Mouse (Mus musculus): ENCODE measurements at regions not wholly inside any gene's neighbourhood (a gene's known extent, or its start where the extent isn't known, plus 50 kb on each side); places are given as distances from the start of the nearest gene placed in this dataset.

DNA sequence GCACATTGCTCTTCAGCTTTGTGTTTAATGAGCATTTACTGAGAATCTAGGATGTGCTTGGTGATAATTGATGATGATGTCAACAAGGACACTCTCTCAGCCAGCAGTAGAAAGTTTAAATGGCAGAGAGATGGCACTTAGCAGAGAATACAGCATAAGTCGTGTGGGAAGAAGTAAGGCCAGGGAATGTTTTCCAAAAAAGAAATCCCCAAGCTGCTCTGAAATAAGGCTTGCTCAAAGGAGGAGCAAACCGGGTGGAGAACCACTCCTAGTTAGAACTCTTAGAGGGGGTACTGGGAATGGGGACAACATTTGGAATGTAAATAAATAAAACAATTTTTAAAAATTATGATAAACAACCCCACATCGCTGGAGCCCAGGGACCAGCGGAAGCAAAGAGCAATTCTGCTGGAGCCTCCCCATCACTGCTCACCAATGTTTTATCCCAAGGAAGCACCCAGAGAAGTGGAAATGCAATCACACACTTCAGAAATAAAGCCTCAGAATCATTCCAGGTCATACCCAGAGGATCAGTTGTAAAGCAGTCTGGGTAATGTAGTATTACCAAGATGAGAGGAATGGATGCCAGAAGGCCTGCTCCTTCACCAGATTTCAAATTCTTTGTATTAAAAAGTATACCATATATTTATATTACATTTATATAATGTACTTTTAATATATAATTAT is 622.3 kb upstream of the Intu start:
- no peaks in the 10 kb centered on the region for H3K27me3 ChIP-seq (ENCODE audit: insufficient read depth, low read length)
- WGBS, result 87% methylated on average over 4 of the region's 4 CpGs
- H3K27ac ChIP-seq (ENCODE audit: low read length), result no peak overlapping the region
- no peaks in the 10 kb centered on the region for H3K4me1 ChIP-seq (ENCODE audit: insufficient read depth, low read length)
- no peak for ATAC-seq (ENCODE audit: low FRiP score, low TSS enrichment)
- no peaks in the 10 kb centered on the region for H3K36me3 ChIP-seq (ENCODE audit: insufficient read depth, low read length)
- H3K9ac ChIP-seq (replicated peaks; ENCODE audit: low read length), result no peak overlapping the region
- no peak overlapping the region for H3K4me3 ChIP-seq (ENCODE audit: low read length)
- no peak overlapping the region for H3K4me2 ChIP-seq (replicated peaks; ENCODE audit: low read depth, low read length)
- no peaks in the 10 kb centered on the region for H3K9me3 ChIP-seq (ENCODE audit: low read length)

GRCm38 (mm10) chr3:39909642-39910041 is 621.4 kb upstream of the Intu start:
- 81% methylated on average over 1 of the region's 1 CpGs for WGBS

GRCm38 (mm10) chr3:39918601-39919000 is 612.5 kb upstream of the Intu start:
- Histone ChIP-seq H3K4me3 (ENCODE audit: low read length) (no peak overlapping the region), H3K27ac (ENCODE audit: low read length) (no peak overlapping the region), H3K4me2 (replicated peaks; ENCODE audit: low read depth, low read length) (no peak overlapping the region), H3K9ac (replicated peaks; ENCODE audit: low read length) (no peak overlapping the region), H3K4me1 (ENCODE audit: insufficient read depth, low read length) (no peaks in the 10 kb centered on the region), H3K9me3 (ENCODE audit: low read length) (no peaks in the 10 kb centered on the region), H3K27me3 (ENCODE audit: insufficient read depth, low read length) (no peaks in the 10 kb centered on the region), H3K36me3 (ENCODE audit: insufficient read depth, low read length) (no peaks in the 10 kb centered on the region)
- 95% methylated on average over 2 of the region's 2 CpGs for WGBS
- no peak for ATAC-seq (ENCODE audit: low FRiP score, low TSS enrichment)

More at GRCm38 (mm10) chr3:39909642-39910041, 621.4 kb upstream of the Intu start:
- no peak overlapping the region for H3K4me2 ChIP-seq (replicated peaks; ENCODE audit: low read depth, low read length)
- no peak overlapping the region for H3K9ac ChIP-seq (replicated peaks; ENCODE audit: low read length)
- H3K27me3 ChIP-seq (ENCODE audit: insufficient read depth, low read length), result no peaks in the 10 kb centered on the region
- no peak overlapping the region for H3K4me3 ChIP-seq (ENCODE audit: low read length)
- H3K4me1 ChIP-seq (ENCODE audit: insufficient read depth, low read length), result no peaks in the 10 kb centered on the region
- ATAC-seq (ENCODE audit: low FRiP score, low TSS enrichment), result no peak
- H3K9me3 ChIP-seq (ENCODE audit: low read length), result no peaks in the 10 kb centered on the region
- H3K36me3 ChIP-seq (ENCODE audit: insufficient read depth, low read length), result no peaks in the 10 kb centered on the region
- H3K27ac ChIP-seq (ENCODE audit: low read length), result no peak overlapping the region

GRCm38 (mm10) chr3:39925436-39925835 is 605.6 kb upstream of the Intu start:
- H3K4me1 ChIP-seq (ENCODE audit: insufficient read depth, low read length), result no peaks in the 10 kb centered on the region
- no peaks in the 10 kb centered on the region for H3K27me3 ChIP-seq (ENCODE audit: insufficient read depth, low read length)
- H3K36me3 ChIP-seq (ENCODE audit: insufficient read depth, low read length), result no peaks in the 10 kb centered on the region
- H3K9me3 ChIP-seq (ENCODE audit: low read length), result no peaks in the 10 kb centered on the region; the same call in 1 of the 2 replicates
- no peak overlapping the region for H3K4me2 ChIP-seq (replicated peaks; ENCODE audit: low read depth, low read length)
- ATAC-seq (ENCODE audit: low FRiP score, low TSS enrichment), result no peak
- H3K9ac ChIP-seq (replicated peaks; ENCODE audit: low read length), result no peak overlapping the region
- no peak overlapping the region for H3K27ac ChIP-seq (ENCODE audit: low read length)
- no peak overlapping the region for H3K4me3 ChIP-seq (ENCODE audit: low read length)
- WGBS, result 72% methylated on average over 3 of the region's 3 CpGs

- H3K9ac ChIP-seq (replicated peaks; ENCODE audit: low read length), result no peak overlapping the region
- 83% methylated on average over 2 of the region's 2 CpGs for WGBS
- no peaks in the 10 kb centered on the region for H3K27me3 ChIP-seq (ENCODE audit: insufficient read depth, low read length)
- H3K4me3 ChIP-seq (ENCODE audit: low read length), result no peak overlapping the region
- no peak overlapping the region for H3K4me2 ChIP-seq (replicated peaks; ENCODE audit: low read depth, low read length)
- no peak overlapping the region for H3K27ac ChIP-seq (ENCODE audit: low read length)
- H3K4me1 ChIP-seq (ENCODE audit: insufficient read depth, low read length), result no peaks in the 10 kb centered on the region
- no peaks in the 10 kb centered on the region; the same call in 1 of the 2 replicates for H3K9me3 ChIP-seq (ENCODE audit: low read length)
- H3K36me3 ChIP-seq (ENCODE audit: insufficient read depth, low read length), result no peaks in the 10 kb centered on the region
- 0 out of 2 replicates have a peak, but pooled peaks have one; percentile 12 for ATAC-seq (ENCODE audit: low FRiP score, low TSS enrichment)
Observed at GRCm38 (mm10) chr3:39928421-39928820, 602.7 kb upstream of the Intu start.

DNA sequence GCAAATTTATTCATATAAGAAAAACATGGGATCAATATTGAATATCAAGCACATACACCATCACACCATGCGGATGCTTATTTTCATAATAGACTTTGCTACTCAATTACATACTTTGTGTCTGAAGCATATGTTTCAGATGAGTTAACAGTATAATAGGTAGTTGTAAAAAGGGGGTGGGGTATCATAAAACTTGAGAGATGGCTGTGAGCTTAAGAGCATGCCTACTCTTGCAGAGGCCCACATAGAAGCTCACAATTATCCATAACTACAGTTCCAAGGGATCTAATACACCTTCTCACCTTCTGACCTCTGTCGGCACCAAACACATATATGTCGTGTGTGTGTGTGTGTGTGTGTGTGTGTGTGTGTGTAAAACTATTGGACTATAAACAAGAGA is 597.7 kb upstream of the Intu start:
- 84% methylated on average over 3 of the region's 3 CpGs for WGBS
- Histone ChIP-seq H3K9me3 (ENCODE audit: low read length) (no peaks in the 10 kb centered on the region; the same call in 1 of the 2 replicates), H3K27me3 (ENCODE audit: insufficient read depth, low read length) (no peaks in the 10 kb centered on the region), H3K9ac (replicated peaks; ENCODE audit: low read length) (no peak overlapping the region), H3K27ac (ENCODE audit: low read length) (no peak overlapping the region), H3K4me2 (replicated peaks; ENCODE audit: low read depth, low read length) (no peak overlapping the region), H3K4me1 (ENCODE audit: insufficient read depth, low read length) (no peaks in the 10 kb centered on the region), H3K4me3 (ENCODE audit: low read length) (no peak overlapping the region), H3K36me3 (ENCODE audit: insufficient read depth, low read length) (no peaks in the 10 kb centered on the region)
- ATAC-seq (ENCODE audit: low FRiP score, low TSS enrichment), result no peak

- Histone ChIP-seq H3K4me3 (ENCODE audit: low read length) (no peak overlapping the region), H3K4me2 (replicated peaks; ENCODE audit: low read depth, low read length) (no peak overlapping the region), H3K4me1 (ENCODE audit: insufficient read depth, low read length) (no peaks in the 10 kb centered on the region), H3K27ac (ENCODE audit: low read length) (no peak overlapping the region), H3K9ac (replicated peaks; ENCODE audit: low read length) (no peak overlapping the region), H3K36me3 (ENCODE audit: insufficient read depth, low read length) (no peaks in the 10 kb centered on the region), H3K27me3 (ENCODE audit: insufficient read depth, low read length) (no peaks in the 10 kb centered on the region), H3K9me3 (ENCODE audit: low read length) (no peaks in the 10 kb centered on the region)
- ATAC-seq (ENCODE audit: low FRiP score, low TSS enrichment), result no peak
- 83% methylated on average over 3 of the region's 3 CpGs for WGBS
Observed at GRCm38 (mm10) chr3:39937719-39938278, 593.3 kb upstream of the Intu start.

- Histone ChIP-seq H3K27me3 (ENCODE audit: insufficient read depth, low read length) (no peaks in the 10 kb centered on the region), H3K36me3 (ENCODE audit: insufficient read depth, low read length) (no peaks in the 10 kb centered on the region), H3K27ac (ENCODE audit: low read length) (no peak overlapping the region), H3K4me3 (ENCODE audit: low read length) (no peak overlapping the region), H3K4me1 (ENCODE audit: insufficient read depth, low read length) (no peaks in the 10 kb centered on the region), H3K9ac (replicated peaks; ENCODE audit: low read length) (no peak overlapping the region), H3K9me3 (ENCODE audit: low read length) (no peaks in the 10 kb centered on the region), H3K4me2 (replicated peaks; ENCODE audit: low read depth, low read length) (no peak overlapping the region)
- ATAC-seq (ENCODE audit: low FRiP score, low TSS enrichment), result peak; percentile 77
- WGBS, result 51% methylated on average over 3 of the region's 3 CpGs
Observed at GRCm38 (mm10) chr3:39944581-39944980, 586.5 kb upstream of the Intu start.

GRCm38 (mm10) chr3:39952103-39952502 is 579.0 kb upstream of the Intu start:
- 78% methylated on average over 2 of the region's 2 CpGs for WGBS

GRCm38 (mm10) chr3:39952556-39952955 is 578.5 kb upstream of the Intu start:
- WGBS, result 54% methylated on average over 1 of the region's 1 CpGs
- H3K4me2 ChIP-seq (replicated peaks; ENCODE audit: low read depth, low read length), result no peak overlapping the region
- no peaks in the 10 kb centered on the region for H3K27me3 ChIP-seq (ENCODE audit: insufficient read depth, low read length)
- H3K9ac ChIP-seq (replicated peaks; ENCODE audit: low read length), result no peak overlapping the region
- H3K4me1 ChIP-seq (ENCODE audit: insufficient read depth, low read length), result no peaks in the 10 kb centered on the region
- no peak overlapping the region for H3K4me3 ChIP-seq (ENCODE audit: low read length)
- H3K9me3 ChIP-seq (ENCODE audit: low read length), result peaks cover 10% of the 10 kb centered on the region
- H3K27ac ChIP-seq (ENCODE audit: low read length), result no peak overlapping the region
- H3K36me3 ChIP-seq (ENCODE audit: insufficient read depth, low read length), result no peaks in the 10 kb centered on the region
- ATAC-seq (ENCODE audit: low FRiP score, low TSS enrichment), result no peak

More at GRCm38 (mm10) chr3:39952103-39952502, 579.0 kb upstream of the Intu start:
- no peak overlapping the region for H3K27ac ChIP-seq (ENCODE audit: low read length)
- no peak overlapping the region for H3K4me3 ChIP-seq (ENCODE audit: low read length)
- no peaks in the 10 kb centered on the region for H3K27me3 ChIP-seq (ENCODE audit: insufficient read depth, low read length)
- peaks cover 10% of the 10 kb centered on the region for H3K9me3 ChIP-seq (ENCODE audit: low read length)
- ATAC-seq (ENCODE audit: low FRiP score, low TSS enrichment), result no peak
- no peak overlapping the region for H3K4me2 ChIP-seq (replicated peaks; ENCODE audit: low read depth, low read length)
- no peaks in the 10 kb centered on the region for H3K4me1 ChIP-seq (ENCODE audit: insufficient read depth, low read length)
- H3K9ac ChIP-seq (replicated peaks; ENCODE audit: low read length), result no peak overlapping the region
- no peaks in the 10 kb centered on the region for H3K36me3 ChIP-seq (ENCODE audit: insufficient read depth, low read length)
